Mouse (Mus musculus) liver, adult (tissue): Measurements from ENCODE around the gene Tmem208.

Source experiments
- GATA4 ChIP-seq: IDR thresholded peaks from 2 replicates; pipeline ENCODE4 v1.6.1; 2014; ENCODE audit warnings: mild to moderate bottlenecking, low read length; ENCODE audit not compliant: insufficient replicate concordance

The Tmem208 gene

GRCm38 (mm10) chr8:105341399-105341798, 15.2 kb downstream of the Tmem208 start:
- TF ChIP-seq GATA4, result no peak

- no peak for TF ChIP-seq GATA4
These were observed 16.6 kb downstream of the Tmem208 start for GRCm38 (mm10) chr8:105342768-105343167.

GRCm38 (mm10) chr8:105343791-105344574, 17.8 kb downstream of the Tmem208 start:
- no peak for TF ChIP-seq GATA4

- no peak for TF ChIP-seq GATA4
These were observed 19.2 kb downstream of the Tmem208 start for GRCm38 (mm10) chr8:105345061-105345975.

- TF ChIP-seq GATA4, result no peak
These were observed 20.7 kb downstream of the Tmem208 start for GRCm38 (mm10) chr8:105346611-105347427.

- no peak; the same call in 1 of the 2 replicates for TF ChIP-seq GATA4
These were observed 21.5 kb downstream of the Tmem208 start, which contains the start of gene Fhod1 for GRCm38 (mm10) chr8:105347428-105348221. Fhod1 (minus strand) TSS chr8:105347953.

- TF ChIP-seq GATA4, result no peak
These were observed 22.4 kb downstream of the Tmem208 start, which contains the start of gene Slc9a5 for GRCm38 (mm10) chr8:105348450-105349095. Slc9a5 (plus strand) TSS chr8:105348843.

- TF ChIP-seq GATA4, result no peak
These were observed 23.1 kb downstream of the Tmem208 start for GRCm38 (mm10) chr8:105349096-105349771.

GRCm38 (mm10) chr8:105350186-105350585, 24.0 kb downstream of the Tmem208 start:
- TF ChIP-seq GATA4, result no peak

GRCm38 (mm10) chr8:105353583-105354135, 27.5 kb downstream of the Tmem208 start:
- TF ChIP-seq GATA4, result no peak

- no peak for TF ChIP-seq GATA4
These were observed 28.4 kb downstream of the Tmem208 start for GRCm38 (mm10) chr8:105354549-105354948.

GRCm38 (mm10) chr8:105355179-105356024, 29.2 kb downstream of the Tmem208 start:
- TF ChIP-seq GATA4, result no peak
